Mouse (Mus musculus) limb, embryonic 12.5 days (tissue): ENCODE measurements around the gene Zswim4. TPM values are rescaled to one million over a fixed set of nuclear protein-coding genes. Genes with fewer than 3 reads are reported as not detected.
"Not testable (repeated sequence)": the region's sequence is repeated elsewhere in the genome, so short reads cannot be mapped to it uniquely, and the experiment has no call there.

Experiments used
- ATAC-seq: fragments of 200-750 bp; cut with Nextera tagmentation; 2 replicates; pipeline ENCODE4 v1.8.0; 2017; ENCODE audit warnings: low read depth, moderate TSS enrichment; ENCODE audit not compliant: insufficient number of reproducible peaks, insufficient read depth, low FRiP score, low TSS enrichment
- H3K27ac ChIP-seq: fragments of 300-500 bp; sonication (generic); 2 replicates; pipeline ENCODE4 v1.5.1; 2016; ENCODE audit warnings: mild to moderate bottlenecking, moderate library complexity
- H3K27me3 ChIP-seq: fragments of 300-500 bp; sonication (generic); 2 replicates; pipeline ENCODE4 v1.6.1; 2016; ENCODE audit warnings: mild to moderate bottlenecking, moderate library complexity
- H3K36me3 ChIP-seq: fragments of 300-500 bp; sonication (generic); 2 replicates; pipeline ENCODE4 v1.6.1; 2016; ENCODE audit warnings: mild to moderate bottlenecking, moderate library complexity
- H3K4me1 ChIP-seq: fragments of 300-500 bp; sonication (generic); replicated peaks from 2 replicates; pipeline ENCODE4 v1.6.1; 2016
- H3K4me2 ChIP-seq: fragments of 300-500 bp; sonication (generic); 2 replicates; pipeline ENCODE4 v1.6.1; 2016; ENCODE audit warnings: mild to moderate bottlenecking, moderate library complexity
- H3K4me3 ChIP-seq: fragments of 300-500 bp; sonication (generic); replicated peaks from 2 replicates; pipeline ENCODE4 v1.5.1; 2016; ENCODE audit warnings: mild to moderate bottlenecking
- H3K9ac ChIP-seq: fragments of 300-500 bp; sonication (generic); replicated peaks from 2 replicates; pipeline ENCODE4 v1.6.1; 2016; ENCODE audit warnings: mild to moderate bottlenecking, moderate library complexity
- H3K9me3 ChIP-seq: fragments of 300-500 bp; sonication (generic); 2 replicates; pipeline ENCODE4 v1.6.1; 2016; ENCODE audit warnings: mild to moderate bottlenecking, moderate library complexity
- WGBS: fragments of 180-500 bp; shearing (Covaris S2); methylation state at CpG from one replicate; pipeline ENCODE4 v1.1.7; 2016; 5-methylcytosine and 5-hydroxymethylcytosine counted together
- polyA plus RNA-seq: library from polyadenylated mRNA; unstranded; fragments of >200 nt; fragmentation: Nextera tagmentation; extraction: Ambion mirVana; gene quantifications from 2 replicates; pipeline ENCODE4 v1.2.1, GENCODE M21; 2016

Gene Zswim4
- 33.1 and 34.3 TPM in 2 replicates for polyA plus RNA-seq

- Histone ChIP-seq H3K27me3 (no peaks in the 10 kb centered on the region), H3K36me3 (peaks cover 29% of the 10 kb centered on the region), H3K9me3 (no peaks in the 10 kb centered on the region), H3K4me2 (peak within 1 kb of the TSS; percentile 91), H3K9ac (peak within 1 kb of the TSS; percentile 95), H3K27ac (peak within 1 kb of the TSS; percentile 90), H3K4me1 (peaks cover 22% of the 10 kb centered on the region), H3K4me3 (peak within 1 kb of the TSS; percentile 96)
- WGBS = under 1% methylated on average over 35 of the region's 35 CpGs
- peak; percentile 99 for ATAC-seq
Measured at GRCm38 (mm10) chr8:84236998-84237473, at the start of gene Zswim4. Zswim4 (minus strand) TSS chr8:84237055.

- H3K36me3 ChIP-seq, H3K27me3 ChIP-seq, H3K4me3 ChIP-seq, H3K9me3 ChIP-seq, H3K9ac ChIP-seq, H3K4me2 ChIP-seq, ATAC-seq: not testable (repeated sequence)
- 54% methylated on average over 5 of the region's 5 CpGs for WGBS
- Histone ChIP-seq H3K27ac (peak overlapping the region; percentile 78), H3K4me1 (peaks cover 19% of the 10 kb centered on the region)
Measured at GRCm38 (mm10) chr8:84285665-84286064, 48.8 kb upstream of the Zswim4 start.

GRCm38 (mm10) chr8:84284608-84285063 lies 47.8 kb upstream of the Zswim4 start:
- Histone ChIP-seq H3K27me3 (no peaks in the 10 kb centered on the region), H3K4me1 (peaks cover 19% of the 10 kb centered on the region), H3K9ac (peak overlapping the region; percentile 13; the same call in 1 of the 2 replicates), H3K4me3 (peak overlapping the region; percentile 26), H3K27ac (peak overlapping the region; percentile 86), H3K9me3 (no peaks in the 10 kb centered on the region), H3K36me3 (no peaks in the 10 kb centered on the region), H3K4me2 (peak overlapping the region; percentile 46)
- WGBS = 8% methylated on average over 9 of the region's 9 CpGs
- peak; percentile 71 for ATAC-seq

GRCm38 (mm10) chr8:84280777-84281176 lies 43.9 kb upstream of the Zswim4 start:
- H3K36me3 ChIP-seq = no peaks in the 10 kb centered on the region
- ATAC-seq = no peak
- H3K4me3 ChIP-seq = no peak overlapping the region
- H3K27ac ChIP-seq = no peak overlapping the region
- no peak overlapping the region for H3K4me2 ChIP-seq
- no peak overlapping the region for H3K9ac ChIP-seq
- H3K4me1 ChIP-seq = peaks cover 19% of the 10 kb centered on the region
- WGBS = 75% methylated on average over 10 of the region's 10 CpGs
- no peaks in the 10 kb centered on the region for H3K9me3 ChIP-seq
- no peaks in the 10 kb centered on the region for H3K27me3 ChIP-seq

GRCm38 (mm10) chr8:84276447-84276846 lies 39.6 kb upstream of the Zswim4 start:
- no peak overlapping the region for H3K9ac ChIP-seq
- no peaks in the 10 kb centered on the region for H3K36me3 ChIP-seq
- H3K4me2 ChIP-seq = no peak overlapping the region
- no peak overlapping the region for H3K4me3 ChIP-seq
- H3K27me3 ChIP-seq = no peaks in the 10 kb centered on the region
- no peaks in the 10 kb centered on the region for H3K4me1 ChIP-seq
- no peak for ATAC-seq
- 60% methylated on average over 1 of the region's 1 CpGs for WGBS
- H3K9me3 ChIP-seq = no peaks in the 10 kb centered on the region
- no peak overlapping the region for H3K27ac ChIP-seq

GRCm38 (mm10) chr8:84273968-84274367 lies 37.1 kb upstream of the Zswim4 start:
- Histone ChIP-seq H3K27me3 (no peaks in the 10 kb centered on the region), H3K4me1 (peaks cover 9% of the 10 kb centered on the region), H3K36me3 (no peaks in the 10 kb centered on the region), H3K27ac (no peak overlapping the region), H3K4me3 (no peak overlapping the region), H3K9ac (no peak overlapping the region), H3K9me3 (no peaks in the 10 kb centered on the region), H3K4me2 (no peak overlapping the region)
- 80% methylated on average over 3 of the region's 3 CpGs for WGBS
- no peak for ATAC-seq

- Histone ChIP-seq H3K4me1 (peaks cover 9% of the 10 kb centered on the region), H3K9me3 (no peaks in the 10 kb centered on the region), H3K4me3 (no peak overlapping the region), H3K27ac (no peak overlapping the region), H3K9ac (no peak overlapping the region), H3K27me3 (no peaks in the 10 kb centered on the region), H3K4me2 (no peak overlapping the region), H3K36me3 (no peaks in the 10 kb centered on the region)
- no peak for ATAC-seq
- 88% methylated on average over 4 of the region's 4 CpGs for WGBS
Measured at GRCm38 (mm10) chr8:84272302-84272701, 35.4 kb upstream of the Zswim4 start.

GRCm38 (mm10) chr8:84269950-84270773 lies 33.3 kb upstream of the Zswim4 start, which contains the start of gene Ccdc130:
Ccdc130 (minus strand) TSS chr8:84270380.
- 0 out of 2 replicates have a peak within 1 kb of the TSS, but pooled peaks have one; percentile 36 for H3K27ac ChIP-seq
- no peaks in the 10 kb centered on the region for H3K9me3 ChIP-seq
- under 1% methylated on average over 44 of the region's 44 CpGs for WGBS
- H3K9ac ChIP-seq = peak within 1 kb of the TSS; percentile 69
- peaks cover 20% of the 10 kb centered on the region for H3K36me3 ChIP-seq
- H3K4me1 ChIP-seq = peaks cover 9% of the 10 kb centered on the region
- H3K4me3 ChIP-seq = peak within 1 kb of the TSS; percentile 59
- ATAC-seq = peak; percentile 98
- H3K27me3 ChIP-seq = no peaks in the 10 kb centered on the region
- H3K4me2 ChIP-seq = peak within 1 kb of the TSS; percentile 89

- WGBS = 92% methylated on average over 4 of the region's 4 CpGs
- no peak for ATAC-seq
- Histone ChIP-seq H3K27me3 (no peaks in the 10 kb centered on the region), H3K4me1 (peaks cover 12% of the 10 kb centered on the region), H3K36me3 (peaks cover 81% of the 10 kb centered on the region), H3K27ac (no peak overlapping the region), H3K4me3 (no peak overlapping the region), H3K9ac (no peak overlapping the region), H3K9me3 (no peaks in the 10 kb centered on the region), H3K4me2 (no peak overlapping the region)
Measured at GRCm38 (mm10) chr8:84261098-84261497, 24.2 kb upstream of the Zswim4 start.

- H3K36me3 ChIP-seq = peaks cover 75% of the 10 kb centered on the region
- H3K9me3 ChIP-seq = no peaks in the 10 kb centered on the region
- peak within 1 kb of the TSS; percentile 69 for H3K4me3 ChIP-seq
- H3K9ac ChIP-seq = peak within 1 kb of the TSS; percentile 75
- peak within 1 kb of the TSS; percentile 85 for H3K4me2 ChIP-seq
- WGBS = under 1% methylated on average over 64 of the region's 64 CpGs
- ATAC-seq = peak; percentile 86
- H3K27me3 ChIP-seq = no peaks in the 10 kb centered on the region
- peaks cover 16% of the 10 kb centered on the region for H3K4me1 ChIP-seq
- peak within 1 kb of the TSS; percentile 91 for H3K27ac ChIP-seq
Measured at GRCm38 (mm10) chr8:84256822-84257610, 20.2 kb upstream of the Zswim4 start, which contains the start of gene Mri1. Mri1 (minus strand) TSS chr8:84257326.

GRCm38 (mm10) chr8:84256458-84256821 lies 19.6 kb upstream of the Zswim4 start:
- H3K9ac ChIP-seq = peak overlapping the region; percentile 75
- H3K4me2 ChIP-seq = peak overlapping the region; percentile 85
- no peaks in the 10 kb centered on the region for H3K27me3 ChIP-seq
- H3K4me3 ChIP-seq = peak overlapping the region; percentile 69
- 13% methylated on average over 6 of the region's 6 CpGs for WGBS
- ATAC-seq = peak; percentile 33
- no peaks in the 10 kb centered on the region for H3K9me3 ChIP-seq
- peaks cover 75% of the 10 kb centered on the region for H3K36me3 ChIP-seq
- H3K4me1 ChIP-seq = peaks cover 16% of the 10 kb centered on the region
- H3K27ac ChIP-seq = peak overlapping the region; percentile 91
